Mouse (Mus musculus) brain, embryonic 14.5 days (tissue): ENCODE measurements at regions not wholly inside any gene's neighbourhood (a gene's known extent, or its start where the extent isn't known, plus 50 kb on each side); places are given as distances from the start of the nearest gene placed in this dataset.

Source experiments
- CTCF ChIP-seq: fragments of 200-500 bp; IDR thresholded peaks from 2 replicates; pipeline ENCODE4 v1.5.1; 2012; ENCODE audit warnings: inconsistent platforms, mild to moderate bottlenecking, moderate library complexity, borderline replicate concordance; ENCODE audit not compliant: insufficient read depth, insufficient read length; ENCODE audit errors: extremely low read depth
- POLR2A ChIP-seq: fragments of 200-500 bp; IDR thresholded peaks from 2 replicates; pipeline ENCODE4 v1.6.1; 2012; ENCODE audit warnings: mild to moderate bottlenecking, inconsistent platforms, borderline replicate concordance; ENCODE audit not compliant: poor library complexity, insufficient read depth, insufficient read length, severe bottlenecking; ENCODE audit errors: extremely low read depth

GRCm38 (mm10) chr16:79256525-79256924, 165.6 kb upstream of the Tmprss15 start:
- no peak for TF ChIP-seq CTCF
- no peak for TF ChIP-seq POLR2A
